Mouse (Mus musculus): Measurements from ENCODE around the gene Rcc1l. TPM values are rescaled to one million over a fixed set of nuclear protein-coding genes. Genes with fewer than 3 reads are reported as not detected.
A peak's percentile ranks its signal among the peaks of the same experiment; 100 is the strongest.

Gene Rcc1l
- polyA plus RNA-seq, 1 experiment, result 16.9 TPM

DNA sequence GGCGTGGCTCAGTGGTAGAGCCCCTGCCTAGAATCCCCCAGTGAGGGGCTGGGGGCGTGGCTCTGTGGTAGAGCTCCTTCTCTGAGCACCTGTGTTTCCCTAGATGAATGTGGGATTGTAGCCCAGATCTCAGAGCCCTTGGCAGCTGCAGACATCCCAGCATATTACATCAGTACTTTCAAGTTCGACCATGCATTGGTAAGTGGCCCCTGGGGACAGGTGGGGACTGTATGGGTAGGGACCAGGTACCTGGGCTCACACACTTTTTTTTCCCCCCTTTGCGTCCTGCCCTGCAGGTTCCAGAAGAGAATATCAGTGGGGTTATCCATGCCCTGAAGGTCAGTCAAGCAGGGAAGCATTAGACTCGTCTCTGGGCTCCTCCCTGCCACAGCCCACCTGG, 38.6 kb downstream of the Rcc1l start:
- no peak overlapping the region for H3ac ChIP-seq (ENCODE audit: control insufficient read depth, insufficient read length)
- H3K36me3 ChIP-seq (ENCODE audit: control insufficient read depth, insufficient read depth), result no peaks in the 10 kb centered on the region
- H3K4me3 ChIP-seq, result no peak overlapping the region
- H3K79me2 ChIP-seq (ENCODE audit: control insufficient read depth, insufficient read depth), result no peaks in the 10 kb centered on the region
- H3K27me3 ChIP-seq (ENCODE audit: control insufficient read depth, insufficient read depth, insufficient read length), result no peaks in the 10 kb centered on the region
- TF ChIP-seq CEBPB (IDR thresholded peaks at IDR 0.05; ENCODE audit: insufficient read depth, poor library complexity, severe bottlenecking), result no peak
- no peak for TF ChIP-seq MAX (IDR thresholded peaks at IDR 0.05; ENCODE audit: low read depth)
- TF ChIP-seq TCF12 (IDR thresholded peaks at IDR 0.05; ENCODE audit: insufficient read depth, poor library complexity, severe bottlenecking), result no peak
- no peak for TF ChIP-seq POLR2AphosphoS2 (IDR thresholded peaks at IDR 0.05; ENCODE audit: insufficient read length, low read depth)
- no peak for TF ChIP-seq MYOD1 (IDR thresholded peaks at IDR 0.05; ENCODE audit: control insufficient read depth in 1 of 3, insufficient read length in 2 of 3, low read depth in 2 of 3)
- no peak for TF ChIP-seq POLR2A (IDR thresholded peaks at IDR 0.05; ENCODE audit: insufficient read length, low read depth)
- H3K4me2 ChIP-seq (ENCODE audit: low read depth), result no peak overlapping the region

DNA sequence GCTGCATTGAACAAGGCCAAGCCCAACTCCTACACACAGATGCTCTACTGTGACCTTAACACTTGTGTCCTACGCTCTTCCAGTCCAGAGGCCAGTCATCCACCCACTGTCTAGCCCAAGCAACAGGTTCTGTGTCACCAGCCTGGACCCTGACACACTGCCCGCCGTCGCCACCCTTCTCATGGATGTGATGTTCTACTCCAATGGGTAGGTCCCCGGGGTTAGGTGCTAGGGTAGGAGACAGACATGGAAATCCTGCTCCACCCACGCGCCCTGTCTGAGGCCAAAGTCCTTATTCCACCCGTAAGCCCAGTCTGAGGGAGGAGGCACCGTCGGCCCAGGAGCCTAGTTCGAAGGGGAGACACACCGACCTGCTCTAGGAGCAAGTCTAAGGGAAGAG, 40.6 kb downstream of the Rcc1l start:
- H3K4me3 ChIP-seq, result no peak overlapping the region
- H3K36me3 ChIP-seq (ENCODE audit: control insufficient read depth, insufficient read depth), result no peaks in the 10 kb centered on the region
- H3K4me2 ChIP-seq (ENCODE audit: low read depth), result no peak overlapping the region
- no peaks in the 10 kb centered on the region for H3K79me2 ChIP-seq (ENCODE audit: control insufficient read depth, insufficient read depth)
- no peak overlapping the region for H3ac ChIP-seq (ENCODE audit: control insufficient read depth, insufficient read length)
- no peak for TF ChIP-seq CEBPB (IDR thresholded peaks at IDR 0.05; ENCODE audit: insufficient read depth, poor library complexity, severe bottlenecking)
- no peak for TF ChIP-seq POLR2A (IDR thresholded peaks at IDR 0.05; ENCODE audit: insufficient read length, low read depth)
- TF ChIP-seq MYOG (IDR thresholded peaks at IDR 0.05; ENCODE audit: control insufficient read depth in 1 of 3, insufficient read depth in 1 of 3, insufficient read length in 2 of 3, low read depth in 2 of 3), result no peak
- TF ChIP-seq TCF12 (IDR thresholded peaks at IDR 0.05; ENCODE audit: insufficient read depth, poor library complexity, severe bottlenecking), result no peak
- no peak for TF ChIP-seq TCF3 (IDR thresholded peaks at IDR 0.05; ENCODE audit: insufficient read length, low read depth)
- TF ChIP-seq USF1 (IDR thresholded peaks at IDR 0.05; ENCODE audit: low read depth), result no peak
- no peak for TF ChIP-seq POLR2AphosphoS2 (IDR thresholded peaks at IDR 0.05; ENCODE audit: insufficient read length, low read depth)
- H3K27me3 ChIP-seq (ENCODE audit: control insufficient read depth, insufficient read depth, insufficient read length), result no peaks in the 10 kb centered on the region

DNA sequence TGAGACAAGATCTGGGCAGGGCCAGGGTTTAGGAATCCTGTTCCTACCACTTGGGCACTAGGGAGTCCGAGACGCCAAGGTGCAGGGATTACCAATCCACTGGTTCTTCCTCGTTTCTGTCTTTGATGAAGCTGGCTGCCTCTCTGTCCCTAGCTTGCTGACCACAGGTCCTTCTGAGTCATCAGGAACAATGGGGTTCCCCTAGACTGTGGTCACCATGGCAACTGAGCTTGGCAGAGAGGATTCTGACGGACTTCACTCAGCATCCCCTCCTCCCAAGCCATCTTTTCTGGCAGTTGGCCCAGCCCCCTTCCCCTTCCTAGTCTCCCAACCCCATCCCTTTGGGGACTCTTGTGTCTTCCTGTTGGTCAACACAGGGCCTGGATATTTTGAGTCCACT, 45.0 kb downstream of the Rcc1l start:
- Histone ChIP-seq H3K4me3 (no peak overlapping the region), H3K36me3 (ENCODE audit: control insufficient read depth, insufficient read depth) (no peaks in the 10 kb centered on the region), H3ac (ENCODE audit: control insufficient read depth, insufficient read length) (no peak overlapping the region), H3K27me3 (ENCODE audit: control insufficient read depth, insufficient read depth, insufficient read length) (no peaks in the 10 kb centered on the region), H3K4me2 (ENCODE audit: low read depth) (peak overlapping the region; percentile 58), H3K79me2 (ENCODE audit: control insufficient read depth, insufficient read depth) (no peaks in the 10 kb centered on the region)
- no peak for TF ChIP-seq POLR2AphosphoS2 (IDR thresholded peaks at IDR 0.05; ENCODE audit: insufficient read length, low read depth)
- TF ChIP-seq MAX (IDR thresholded peaks at IDR 0.05; ENCODE audit: low read depth), result no peak
- TF ChIP-seq MYOD1 (IDR thresholded peaks at IDR 0.05; ENCODE audit: control insufficient read depth in 1 of 3, insufficient read length in 2 of 3, low read depth in 2 of 3), result no peak
- no peak for TF ChIP-seq POLR2A (IDR thresholded peaks at IDR 0.05; ENCODE audit: insufficient read length, low read depth)
- no peak for TF ChIP-seq CEBPB (IDR thresholded peaks at IDR 0.05; ENCODE audit: insufficient read depth, poor library complexity, severe bottlenecking)
- TF ChIP-seq USF1 (IDR thresholded peaks at IDR 0.05; ENCODE audit: low read depth), result no peak
- no peak for TF ChIP-seq SRF (IDR thresholded peaks at IDR 0.05; ENCODE audit: control insufficient read depth, insufficient read length, low read depth)
- TF ChIP-seq E2F4 (IDR thresholded peaks at IDR 0.05; ENCODE audit: insufficient read depth), result no peak
- no peak for TF ChIP-seq REST (IDR thresholded peaks at IDR 0.05; ENCODE audit: insufficient read depth, insufficient read length)
- no peak for TF ChIP-seq TCF12 (IDR thresholded peaks at IDR 0.05; ENCODE audit: insufficient read depth, poor library complexity, severe bottlenecking)
- no peak for TF ChIP-seq TCF3 (IDR thresholded peaks at IDR 0.05; ENCODE audit: insufficient read length, low read depth)
- TF ChIP-seq MYOG (IDR thresholded peaks at IDR 0.05; ENCODE audit: control insufficient read depth in 1 of 3, insufficient read depth in 1 of 3, insufficient read length in 2 of 3, low read depth in 2 of 3), result no peak

DNA sequence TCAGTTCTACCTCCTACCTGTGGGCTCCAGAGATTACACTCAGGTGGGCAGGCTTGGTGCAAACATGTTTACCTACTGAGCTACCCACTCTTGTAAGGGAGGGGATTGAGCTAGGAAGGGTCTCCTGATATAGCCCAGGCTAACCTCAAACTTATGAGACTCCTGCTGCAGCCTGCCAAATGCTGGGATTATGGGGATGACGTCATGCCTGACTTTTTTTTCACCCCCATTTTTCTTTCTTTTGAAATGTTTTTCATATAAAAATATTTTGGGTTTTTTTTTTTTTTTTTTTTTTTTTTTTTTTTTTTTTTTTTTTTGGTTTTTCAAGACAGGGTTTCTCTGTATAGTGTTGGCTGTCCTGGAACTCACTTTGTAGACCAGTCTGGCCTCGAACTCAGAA, 50.3 kb downstream of the Rcc1l start:
- H3K4me2 ChIP-seq (ENCODE audit: low read depth), result no peak overlapping the region
- no peaks in the 10 kb centered on the region for H3K36me3 ChIP-seq (ENCODE audit: control insufficient read depth, insufficient read depth)
- no peaks in the 10 kb centered on the region for H3K27me3 ChIP-seq (ENCODE audit: control insufficient read depth, insufficient read depth, insufficient read length)
- H3K4me3 ChIP-seq, result no peak overlapping the region
- H3ac ChIP-seq (ENCODE audit: control insufficient read depth, insufficient read length), result no peak overlapping the region
- TF ChIP-seq TCF12 (IDR thresholded peaks at IDR 0.05; ENCODE audit: insufficient read depth, poor library complexity, severe bottlenecking), result no peak
- no peak for TF ChIP-seq MYOD1 (IDR thresholded peaks at IDR 0.05; ENCODE audit: control insufficient read depth in 1 of 3, insufficient read length in 2 of 3, low read depth in 2 of 3)
- no peak for TF ChIP-seq E2F4 (IDR thresholded peaks at IDR 0.05; ENCODE audit: insufficient read depth)
- no peak for TF ChIP-seq CEBPB (IDR thresholded peaks at IDR 0.05; ENCODE audit: insufficient read depth, poor library complexity, severe bottlenecking)
- TF ChIP-seq POLR2AphosphoS2 (IDR thresholded peaks at IDR 0.05; ENCODE audit: insufficient read length, low read depth), result no peak
- TF ChIP-seq TCF3 (IDR thresholded peaks at IDR 0.05; ENCODE audit: insufficient read length, low read depth), result no peak
- TF ChIP-seq SRF (IDR thresholded peaks at IDR 0.05; ENCODE audit: control insufficient read depth, insufficient read length, low read depth), result no peak
- TF ChIP-seq REST (IDR thresholded peaks at IDR 0.05; ENCODE audit: insufficient read depth, insufficient read length), result no peak
- no peak for TF ChIP-seq USF1 (IDR thresholded peaks at IDR 0.05; ENCODE audit: low read depth)
- no peak for TF ChIP-seq MYOG (IDR thresholded peaks at IDR 0.05; ENCODE audit: control insufficient read depth in 1 of 3, insufficient read depth in 1 of 3, insufficient read length in 2 of 3, low read depth in 2 of 3)
- H3K79me2 ChIP-seq (ENCODE audit: control insufficient read depth, insufficient read depth), result no peaks in the 10 kb centered on the region

DNA sequence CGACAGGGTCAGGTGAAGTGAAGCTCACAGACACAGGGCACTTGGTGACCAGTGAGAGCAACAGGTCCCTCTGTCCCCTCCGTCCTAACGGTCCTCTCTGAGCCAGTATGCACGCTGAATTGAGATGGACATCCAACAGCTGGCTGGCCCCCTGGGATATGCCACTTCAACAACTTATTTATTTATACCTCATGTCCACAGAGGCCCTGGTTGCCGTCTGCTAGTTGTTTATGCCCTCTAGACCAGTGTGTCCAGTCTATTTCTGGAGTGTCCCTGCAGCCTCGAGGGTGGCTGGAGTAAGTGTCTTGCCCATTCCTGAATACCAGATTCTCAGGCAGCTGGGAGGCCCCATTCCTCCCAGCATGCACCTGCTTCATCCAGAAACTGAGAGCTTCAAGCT, 52.7 kb downstream of the Rcc1l start:
- H3ac ChIP-seq (ENCODE audit: control insufficient read depth, insufficient read length), result no peak overlapping the region
- H3K4me2 ChIP-seq (ENCODE audit: low read depth), result no peak overlapping the region
- H3K79me2 ChIP-seq (ENCODE audit: control insufficient read depth, insufficient read depth), result no peaks in the 10 kb centered on the region
- H3K4me3 ChIP-seq, result no peak overlapping the region
- TF ChIP-seq TCF3 (IDR thresholded peaks at IDR 0.05; ENCODE audit: insufficient read length, low read depth) (no peak), MYOD1 (IDR thresholded peaks at IDR 0.05; ENCODE audit: control insufficient read depth in 1 of 3, insufficient read length in 2 of 3, low read depth in 2 of 3) (peak in 1 of 3 experiments; percentile 83), SRF (IDR thresholded peaks at IDR 0.05; ENCODE audit: control insufficient read depth, insufficient read length, low read depth) (no peak), E2F4 (IDR thresholded peaks at IDR 0.05; ENCODE audit: insufficient read depth) (no peak), POLR2AphosphoS2 (IDR thresholded peaks at IDR 0.05; ENCODE audit: insufficient read length, low read depth) (no peak)
- H3K36me3 ChIP-seq (ENCODE audit: control insufficient read depth, insufficient read depth), result no peaks in the 10 kb centered on the region
- H3K27me3 ChIP-seq (ENCODE audit: control insufficient read depth, insufficient read depth, insufficient read length), result no peaks in the 10 kb centered on the region
